Mouse (Mus musculus): Measurements from ENCODE around the gene Slc35e3. TPM values are rescaled to one million over a fixed set of nuclear protein-coding genes. Genes with fewer than 3 reads are reported as not detected.
"Not testable (repeated sequence)": the region's sequence is repeated elsewhere in the genome, so short reads cannot be mapped to it uniquely, and the experiment has no call there.

The Slc35e3 gene
- polyA plus RNA-seq, 1 experiment, result 12.8 TPM

DNA sequence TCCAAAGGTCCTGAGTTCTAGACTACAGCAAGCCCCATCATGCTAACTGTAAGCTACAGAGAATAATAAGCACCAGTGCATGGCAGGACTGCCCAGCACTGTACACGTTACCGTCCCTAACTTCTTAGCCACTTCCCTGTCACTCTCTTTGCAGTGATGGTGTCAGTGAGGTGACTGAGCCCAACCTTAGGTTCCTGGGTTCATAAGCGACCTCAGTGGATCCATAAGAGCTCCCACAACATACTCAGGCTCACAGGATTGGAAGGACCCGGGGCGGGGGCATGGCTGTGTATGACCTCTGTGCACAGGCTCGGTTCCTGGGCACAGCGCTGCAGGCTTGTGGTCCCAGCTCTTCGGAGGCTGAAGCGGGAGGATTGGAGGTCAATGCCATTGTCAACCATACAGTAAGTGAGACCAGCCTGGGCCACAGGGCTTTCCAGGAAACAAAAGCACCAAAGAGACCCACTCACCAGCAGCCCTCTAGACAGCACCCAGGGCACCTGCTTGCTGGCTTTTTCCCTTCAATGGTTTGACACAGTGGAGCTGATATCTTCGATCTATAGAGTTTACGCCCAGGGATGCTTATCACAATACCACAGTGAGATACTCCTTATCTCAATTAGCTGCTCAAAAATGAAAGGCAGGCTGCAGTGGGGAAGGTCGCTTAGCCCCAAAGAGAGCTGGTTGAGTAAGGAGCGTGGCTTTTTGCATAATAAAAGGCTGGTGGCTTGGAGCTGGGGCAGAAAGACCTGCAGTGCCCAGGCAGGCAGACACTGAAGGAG lies 7.8 kb downstream of the Slc35e3 start:
- no peak overlapping the region for H3K4me3 ChIP-seq (ENCODE audit: insufficient read depth, poor library complexity, severe bottlenecking)
- H3ac ChIP-seq (ENCODE audit: control insufficient read depth, insufficient read length, low read depth), result no peak overlapping the region
- no peaks in the 10 kb centered on the region for H3K27me3 ChIP-seq (ENCODE audit: control insufficient read depth, insufficient read depth, insufficient read length)
- no peak for TF ChIP-seq CEBPB (IDR thresholded peaks at IDR 0.05; ENCODE audit: low read depth)
- TF ChIP-seq FOSL1 (IDR thresholded peaks at IDR 0.05; ENCODE audit: insufficient read depth, low read length, poor library complexity, severe bottlenecking), result no peak
- no peak for TF ChIP-seq MAX (IDR thresholded peaks at IDR 0.05)
- TF ChIP-seq USF1 (IDR thresholded peaks at IDR 0.05; ENCODE audit: low read depth), result no peak
- TF ChIP-seq MYOD1 (IDR thresholded peaks at IDR 0.05; ENCODE audit: control insufficient read depth, insufficient read length, low read depth), result no peak
- TF ChIP-seq MYOG (IDR thresholded peaks at IDR 0.05; ENCODE audit: control insufficient read depth, extremely low read depth, insufficient read length), result no peak
- TF ChIP-seq CTCF (IDR thresholded peaks at IDR 0.05; ENCODE audit: control insufficient read depth, insufficient read depth, insufficient read length), result no peak
- H3K36me3 ChIP-seq (ENCODE audit: control insufficient read depth, insufficient read depth), result peaks cover 56% of the 10 kb centered on the region
- H3K79me3 ChIP-seq (ENCODE audit: low read depth), result peaks cover 14% of the 10 kb centered on the region
- peaks cover 28% of the 10 kb centered on the region for H3K79me2 ChIP-seq (ENCODE audit: control insufficient read depth, insufficient read depth)

DNA sequence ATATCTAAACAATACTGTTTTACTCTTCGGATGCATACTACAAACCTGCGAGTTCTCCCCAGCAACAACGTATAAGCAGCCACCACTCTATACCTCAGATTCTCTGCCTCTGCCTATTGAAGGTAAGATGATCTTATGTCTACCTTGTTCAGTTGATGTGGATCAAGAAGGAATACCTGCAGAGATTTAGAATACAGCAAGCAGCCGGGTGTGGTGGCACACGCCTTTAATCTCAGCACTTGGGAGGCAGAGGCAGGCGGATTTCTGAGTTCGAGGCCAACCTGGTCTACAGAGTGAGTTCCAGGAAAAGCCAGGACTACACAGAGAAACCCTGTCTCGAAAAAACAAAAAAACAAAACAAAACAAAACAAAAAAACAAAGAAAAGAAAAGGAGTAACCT lies 8.7 kb downstream of the Slc35e3 start:
- H3K27me3 ChIP-seq (ENCODE audit: control insufficient read depth, insufficient read depth, insufficient read length); H3K4me3 ChIP-seq (ENCODE audit: insufficient read depth, poor library complexity, severe bottlenecking); H3ac ChIP-seq (ENCODE audit: control insufficient read depth, insufficient read length, low read depth): not testable (repeated sequence)
- peaks cover 20% of the 10 kb centered on the region for H3K79me2 ChIP-seq (ENCODE audit: control insufficient read depth, insufficient read depth)
- peaks cover 56% of the 10 kb centered on the region for H3K36me3 ChIP-seq (ENCODE audit: control insufficient read depth, insufficient read depth)
- H3K79me3 ChIP-seq (ENCODE audit: low read depth), result peaks cover 11% of the 10 kb centered on the region

DNA sequence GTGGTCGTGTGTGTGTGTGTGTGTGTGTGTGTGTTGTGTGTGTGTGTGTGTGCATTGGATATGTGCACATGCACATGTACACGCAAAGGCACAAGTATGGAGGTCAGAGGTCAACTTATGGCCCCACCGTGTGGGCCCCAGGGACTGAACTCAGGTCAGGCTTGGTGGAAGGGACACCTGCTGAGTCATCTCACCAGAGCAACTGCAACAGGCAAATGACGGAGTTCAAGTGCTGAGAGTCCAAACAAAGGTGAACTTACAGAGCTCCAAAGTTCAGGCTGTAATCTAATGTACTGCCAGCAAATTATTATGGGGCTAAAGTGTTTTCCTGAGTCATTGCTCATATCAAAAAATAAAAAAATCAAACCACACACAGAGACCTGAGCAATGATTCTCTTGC lies 9.1 kb downstream of the Slc35e3 start:
- Histone ChIP-seq H3K79me2 (ENCODE audit: control insufficient read depth, insufficient read depth) (peaks cover 16% of the 10 kb centered on the region), H3ac (ENCODE audit: control insufficient read depth, insufficient read length, low read depth) (no peak overlapping the region), H3K27me3 (ENCODE audit: control insufficient read depth, insufficient read depth, insufficient read length) (no peaks in the 10 kb centered on the region), H3K79me3 (ENCODE audit: low read depth) (peaks cover 7% of the 10 kb centered on the region), H3K36me3 (ENCODE audit: control insufficient read depth, insufficient read depth) (peaks cover 52% of the 10 kb centered on the region), H3K4me3 (ENCODE audit: insufficient read depth, poor library complexity, severe bottlenecking) (no peak overlapping the region)
- TF ChIP-seq MAX (IDR thresholded peaks at IDR 0.05), result no peak
- no peak for TF ChIP-seq CEBPB (IDR thresholded peaks at IDR 0.05; ENCODE audit: low read depth)
- no peak for TF ChIP-seq USF1 (IDR thresholded peaks at IDR 0.05; ENCODE audit: low read depth)
- no peak for TF ChIP-seq CTCF (IDR thresholded peaks at IDR 0.05; ENCODE audit: control insufficient read depth, insufficient read depth, insufficient read length)
- TF ChIP-seq MYOD1 (IDR thresholded peaks at IDR 0.05; ENCODE audit: control insufficient read depth, insufficient read length, low read depth), result no peak
- TF ChIP-seq MYOG (IDR thresholded peaks at IDR 0.05; ENCODE audit: control insufficient read depth, extremely low read depth, insufficient read length), result no peak
- TF ChIP-seq FOSL1 (IDR thresholded peaks at IDR 0.05; ENCODE audit: insufficient read depth, low read length, poor library complexity, severe bottlenecking), result no peak

DNA sequence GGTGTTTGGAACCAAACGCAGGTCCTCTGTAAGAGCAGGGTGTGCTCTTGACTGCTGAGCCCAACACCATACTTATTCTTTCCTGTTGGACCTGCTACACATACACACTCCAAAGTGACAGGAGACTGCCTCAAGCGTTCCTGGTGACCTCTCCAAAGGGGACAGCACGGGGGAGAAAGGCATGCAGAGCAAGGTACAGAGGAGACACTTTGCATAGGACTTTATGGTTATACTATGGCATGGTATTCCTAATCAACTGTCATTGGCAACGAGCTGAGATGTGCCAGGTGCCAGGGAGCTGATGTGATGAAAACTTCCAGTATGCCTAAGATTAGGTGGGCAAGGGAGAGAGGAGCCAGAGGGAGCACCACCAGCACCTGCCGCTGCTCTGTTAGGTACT lies 9.6 kb downstream of the Slc35e3 start:
- peaks cover 4% of the 10 kb centered on the region for H3K79me3 ChIP-seq (ENCODE audit: low read depth)
- H3K79me2 ChIP-seq (ENCODE audit: control insufficient read depth, insufficient read depth), result peaks cover 11% of the 10 kb centered on the region
- no peak overlapping the region for H3K4me3 ChIP-seq (ENCODE audit: insufficient read depth, poor library complexity, severe bottlenecking)
- no peak overlapping the region for H3ac ChIP-seq (ENCODE audit: control insufficient read depth, insufficient read length, low read depth)
- TF ChIP-seq MYOG (IDR thresholded peaks at IDR 0.05; ENCODE audit: control insufficient read depth, extremely low read depth, insufficient read length) (no peak), USF1 (IDR thresholded peaks at IDR 0.05; ENCODE audit: low read depth) (no peak), FOSL1 (IDR thresholded peaks at IDR 0.05; ENCODE audit: insufficient read depth, low read length, poor library complexity, severe bottlenecking) (no peak)
- H3K36me3 ChIP-seq (ENCODE audit: control insufficient read depth, insufficient read depth), result peaks cover 47% of the 10 kb centered on the region
- no peaks in the 10 kb centered on the region for H3K27me3 ChIP-seq (ENCODE audit: control insufficient read depth, insufficient read depth, insufficient read length)

DNA sequence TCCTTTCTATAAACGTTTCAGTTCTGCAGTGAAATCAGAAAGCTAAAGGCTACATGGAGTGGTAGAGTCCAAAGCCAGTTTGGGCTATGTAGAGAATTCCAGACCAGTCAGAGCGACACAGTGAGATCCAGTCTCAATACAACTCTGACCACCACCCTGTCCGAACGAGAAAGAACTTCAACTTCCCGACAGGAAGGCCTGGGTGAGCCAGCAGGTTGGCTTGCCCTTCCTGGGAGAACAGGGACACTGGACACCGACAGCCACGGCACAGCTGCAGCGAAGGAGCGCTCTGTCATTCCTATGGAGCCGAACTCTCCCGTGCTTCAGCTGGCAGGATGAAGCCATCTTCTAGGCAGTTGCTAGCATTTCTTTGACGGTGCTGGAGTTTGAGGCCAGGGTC lies 10.8 kb downstream of the Slc35e3 start:
- not testable (repeated sequence) for H3K79me2 ChIP-seq (ENCODE audit: control insufficient read depth, insufficient read depth); H3ac ChIP-seq (ENCODE audit: control insufficient read depth, insufficient read length, low read depth); H3K79me3 ChIP-seq (ENCODE audit: low read depth); H3K4me3 ChIP-seq (ENCODE audit: insufficient read depth, poor library complexity, severe bottlenecking); H3K27me3 ChIP-seq (ENCODE audit: control insufficient read depth, insufficient read depth, insufficient read length)
- H3K36me3 ChIP-seq (ENCODE audit: control insufficient read depth, insufficient read depth), result peaks cover 41% of the 10 kb centered on the region

- H3ac ChIP-seq (ENCODE audit: control insufficient read depth, insufficient read length, low read depth); H3K79me2 ChIP-seq (ENCODE audit: control insufficient read depth, insufficient read depth); H3K79me3 ChIP-seq (ENCODE audit: low read depth); H3K27me3 ChIP-seq (ENCODE audit: control insufficient read depth, insufficient read depth, insufficient read length); H3K4me3 ChIP-seq (ENCODE audit: insufficient read depth, poor library complexity, severe bottlenecking): not testable (repeated sequence)
- peaks cover 30% of the 10 kb centered on the region for H3K36me3 ChIP-seq (ENCODE audit: control insufficient read depth, insufficient read depth)
These were observed 11.9 kb downstream of the Slc35e3 start for GRCm38 (mm10) chr10:117734104-117734852.

DNA sequence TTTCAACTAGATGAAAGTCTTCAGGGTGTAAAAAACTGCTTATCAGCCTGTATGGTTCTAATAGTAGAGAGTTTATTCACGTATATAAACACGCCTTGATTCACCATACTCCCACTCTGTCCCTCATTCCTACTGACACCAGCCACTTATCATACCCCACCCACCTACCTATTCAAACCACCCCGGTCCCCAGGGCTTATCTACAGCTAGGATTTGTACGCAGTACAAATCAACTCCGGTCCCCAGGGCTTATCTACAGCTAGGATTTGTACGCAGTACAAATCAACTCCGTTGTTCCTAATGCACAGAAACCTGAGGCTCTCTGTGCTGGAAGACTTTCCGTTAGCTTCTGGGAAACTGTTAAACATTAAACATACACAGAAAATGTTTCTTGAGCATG lies 12.5 kb downstream of the Slc35e3 start:
- H3K79me3 ChIP-seq (ENCODE audit: low read depth); H3ac ChIP-seq (ENCODE audit: control insufficient read depth, insufficient read length, low read depth); H3K27me3 ChIP-seq (ENCODE audit: control insufficient read depth, insufficient read depth, insufficient read length); H3K4me3 ChIP-seq (ENCODE audit: insufficient read depth, poor library complexity, severe bottlenecking); H3K79me2 ChIP-seq (ENCODE audit: control insufficient read depth, insufficient read depth): not testable (repeated sequence)
- peaks cover 23% of the 10 kb centered on the region for H3K36me3 ChIP-seq (ENCODE audit: control insufficient read depth, insufficient read depth)
